Mouse (Mus musculus) thymus, adult 2 months (tissue): ENCODE results near the gene C8a. TPM values are rescaled to one million over a fixed set of nuclear protein-coding genes. Genes with fewer than 3 reads are reported as not detected.

ENCODE experiments used
- DNase-seq: peaks from one replicate; pipeline ENCODE4 v3.0.0; 2021
- H3K27ac ChIP-seq: fragments of 200-500 bp; 2 replicates; pipeline ENCODE4 v1.5.1; 2012; ENCODE audit warnings: low read length, control low read depth; ENCODE audit not compliant: control insufficient read depth, insufficient read depth
- H3K27me3 ChIP-seq: fragments of 200-500 bp; 2 replicates; pipeline ENCODE4 v1.6.1; 2012; ENCODE audit warnings: mild to moderate bottlenecking, low read length, moderate library complexity, mixed read lengths; ENCODE audit not compliant: control insufficient read depth, insufficient read depth
- H3K36me3 ChIP-seq: fragments of 200-500 bp; 2 replicates; pipeline ENCODE4 v1.6.1; 2012; ENCODE audit warnings: mild to moderate bottlenecking, low read length, moderate library complexity; ENCODE audit not compliant: control insufficient read depth, insufficient read depth
- H3K4me1 ChIP-seq: fragments of 200-500 bp; replicated peaks from 2 replicates; pipeline ENCODE4 v1.6.1; 2012; ENCODE audit warnings: low read length; ENCODE audit not compliant: control insufficient read depth, insufficient read depth
- H3K4me3 ChIP-seq: fragments of 200-500 bp; 2 replicates; pipeline ENCODE4 v1.5.1; 2012; ENCODE audit warnings: mild to moderate bottlenecking, low read length, control low read depth, moderate library complexity; ENCODE audit not compliant: control insufficient read depth, insufficient read depth
- CTCF ChIP-seq: fragments of 200-500 bp; IDR thresholded peaks from 2 replicates; pipeline ENCODE4 v1.5.1; 2012; ENCODE audit warnings: mild to moderate bottlenecking, control low read depth, low read length, moderate library complexity, borderline replicate concordance; ENCODE audit not compliant: control insufficient read depth, poor library complexity, insufficient read depth; ENCODE audit errors: extremely low read depth
- POLR2A ChIP-seq: fragments of 200-500 bp; IDR thresholded peaks from 2 replicates; pipeline ENCODE4 v1.6.1; 2012; ENCODE audit warnings: mild to moderate bottlenecking, low read length, control low read depth, moderate library complexity; ENCODE audit not compliant: control insufficient read depth, poor library complexity, insufficient read depth; ENCODE audit errors: extremely low read depth
- WGBS: fragments of 180-500 bp; shearing (Covaris S2); methylation state at CpG from one replicate; pipeline ENCODE4 v1.1.7; 2018; 5-methylcytosine and 5-hydroxymethylcytosine counted together
- polyA plus RNA-seq: library from polyadenylated mRNA; depleted of rRNA; stranded (reverse); fragments of >200 nt; gene quantifications from 2 replicates; pipeline ENCODE4 v1.2.3, GENCODE M21; 2012

The C8a gene
- polyA plus RNA-seq, 1 experiment: not detected

DNA sequence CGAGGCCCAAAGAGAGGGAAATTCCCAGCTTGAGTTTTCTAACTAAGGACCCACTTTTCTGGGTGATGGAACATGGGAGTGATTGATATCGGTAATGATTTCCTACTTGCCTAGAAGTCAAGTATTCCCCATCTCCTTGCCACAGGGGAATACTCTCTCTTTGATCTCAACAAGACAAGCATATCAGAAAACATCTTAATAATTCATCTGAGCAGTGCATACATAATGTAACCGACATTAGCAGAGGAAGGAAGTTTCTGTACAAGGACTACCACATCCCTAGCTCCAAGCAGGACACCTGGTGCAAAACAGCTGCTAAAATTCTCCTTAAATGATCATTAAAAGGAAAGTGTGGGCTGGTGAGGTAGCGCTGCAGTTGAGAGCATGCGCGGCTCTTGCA is 28.9 kb upstream of the C8a start:
- DNase-seq: no peak

DNA sequence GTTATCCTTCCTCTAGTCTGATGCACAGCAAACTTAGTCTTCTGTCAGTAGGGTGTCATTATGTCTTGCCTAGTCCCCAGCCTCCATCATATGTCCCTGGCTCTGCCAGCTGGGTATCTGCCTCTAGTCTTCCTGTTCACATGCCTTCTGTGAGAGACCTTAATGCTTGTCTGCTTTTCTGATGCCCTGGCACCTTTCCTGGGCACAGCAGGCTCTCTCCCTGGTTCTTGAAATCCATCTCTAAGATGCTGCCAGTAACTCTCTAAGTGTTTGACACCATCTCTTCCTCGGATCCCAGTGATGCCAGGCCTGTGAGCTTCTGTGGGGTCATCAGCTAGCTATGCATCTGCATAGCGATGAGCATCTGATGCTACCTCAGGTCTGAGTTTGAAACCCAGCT is 26.6 kb upstream of the C8a start:
- DNase-seq: no peak
- TF ChIP-seq CTCF: no peak
- TF ChIP-seq POLR2A: no peak
- H3K4me1 ChIP-seq: no peaks in the 10 kb centered on the region
- H3K4me3 ChIP-seq: no peak overlapping the region
- no peaks in the 10 kb centered on the region for H3K36me3 ChIP-seq
- 80% methylated on average over 2 of the region's 2 CpGs for WGBS
- H3K27ac ChIP-seq: no peak overlapping the region
- no peaks in the 10 kb centered on the region for H3K27me3 ChIP-seq

More for the DNA sequence above, 28.9 kb upstream of the C8a start:
- no peaks in the 10 kb centered on the region for H3K4me1 ChIP-seq
- H3K36me3 ChIP-seq: no peaks in the 10 kb centered on the region
- no peak overlapping the region for H3K4me3 ChIP-seq
- H3K27me3 ChIP-seq: no peaks in the 10 kb centered on the region
- no peak overlapping the region for H3K27ac ChIP-seq
- TF ChIP-seq POLR2A (no peak), CTCF (no peak)
- WGBS: 90% methylated on average over 6 of the region's 6 CpGs

DNA sequence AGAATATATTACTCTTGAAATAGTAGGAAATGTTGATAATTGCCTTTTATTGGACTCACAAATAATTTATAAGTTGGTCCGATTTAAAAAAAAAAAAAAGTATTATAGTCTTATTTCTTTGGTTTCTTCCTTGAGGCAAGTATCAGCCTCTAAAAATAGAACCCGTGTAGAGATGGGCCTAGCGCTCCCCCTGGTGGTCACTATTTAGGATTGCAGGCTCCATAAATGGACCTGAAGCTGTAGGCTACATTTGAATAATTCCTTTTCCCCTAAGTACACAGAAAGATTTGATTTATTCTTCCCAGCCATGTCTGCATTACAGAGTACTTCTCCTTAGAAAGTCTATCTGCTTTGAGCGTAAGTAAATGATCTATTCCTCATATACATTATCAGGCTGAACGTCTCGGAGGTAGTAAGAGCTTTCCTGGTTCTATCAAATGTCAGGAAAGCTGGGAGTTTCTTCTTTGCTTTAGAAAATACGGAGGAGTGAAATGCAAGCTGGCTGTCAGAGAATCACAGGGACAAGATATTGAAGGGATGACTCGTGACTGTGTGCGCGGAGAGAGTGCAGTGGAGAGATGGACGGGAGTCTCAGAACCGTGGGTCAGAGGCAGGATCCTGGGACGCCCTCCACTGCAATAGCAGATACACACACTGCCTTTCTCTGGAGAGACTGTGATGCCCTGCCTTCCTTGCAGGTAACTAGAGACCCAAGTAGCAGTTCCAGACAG is 18.0 kb upstream of the C8a start:
- H3K4me3 ChIP-seq: no peak overlapping the region

GRCm38 (mm10) chr4:104893588-104893987 is 17.4 kb upstream of the C8a start:
- no peaks in the 10 kb centered on the region for H3K27me3 ChIP-seq
- TF ChIP-seq CTCF: no peak
- no peak for TF ChIP-seq POLR2A
- H3K4me3 ChIP-seq: no peak overlapping the region
- H3K27ac ChIP-seq: no peak overlapping the region
- WGBS: 81% methylated on average over 5 of the region's 5 CpGs
- no peaks in the 10 kb centered on the region for H3K36me3 ChIP-seq
- no peak for DNase-seq
- no peaks in the 10 kb centered on the region for H3K4me1 ChIP-seq

More for the DNA sequence above, 18.0 kb upstream of the C8a start:
- Histone ChIP-seq H3K36me3 (no peaks in the 10 kb centered on the region), H3K4me1 (no peaks in the 10 kb centered on the region), H3K27ac (no peak overlapping the region), H3K27me3 (no peaks in the 10 kb centered on the region)
- peak; percentile 14 for DNase-seq
- no peak for TF ChIP-seq POLR2A
- no peak for TF ChIP-seq CTCF
- 61% methylated on average over 13 of the region's 13 CpGs for WGBS

DNA sequence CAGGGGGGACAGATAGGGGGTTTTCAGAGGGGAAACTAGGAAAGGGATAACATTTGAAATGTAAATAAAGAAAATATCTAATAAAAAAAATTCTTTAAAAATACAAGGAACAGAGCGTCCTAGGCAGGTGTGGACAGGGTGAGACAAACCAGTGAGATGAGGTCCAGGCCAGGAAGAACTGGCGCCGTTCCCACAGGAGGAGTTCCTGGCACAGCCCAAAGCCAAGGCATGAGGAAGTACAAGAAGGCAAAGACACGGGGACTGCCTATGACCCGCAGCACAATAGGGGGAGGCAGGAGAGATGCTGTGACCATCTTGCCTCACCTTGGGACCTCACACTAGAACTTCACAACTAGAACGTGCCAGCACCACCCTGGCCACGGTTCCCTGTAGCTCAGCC is 15.5 kb upstream of the C8a start:
- WGBS: 66% methylated on average over 7 of the region's 7 CpGs
- Histone ChIP-seq H3K4me1 (no peaks in the 10 kb centered on the region), H3K4me3 (no peak overlapping the region), H3K27ac (no peak overlapping the region), H3K27me3 (no peaks in the 10 kb centered on the region), H3K36me3 (no peaks in the 10 kb centered on the region)
- DNase-seq: no peak
- TF ChIP-seq POLR2A: no peak
- TF ChIP-seq CTCF: no peak

GRCm38 (mm10) chr4:104888499-104889262 is 12.5 kb upstream of the C8a start:
- TF ChIP-seq CTCF (no peak), POLR2A (no peak)
- no peak overlapping the region for H3K27ac ChIP-seq
- H3K36me3 ChIP-seq: no peaks in the 10 kb centered on the region
- DNase-seq: no peak
- WGBS: 77% methylated on average over 9 of the region's 9 CpGs
- H3K4me3 ChIP-seq: no peak overlapping the region
- no peaks in the 10 kb centered on the region for H3K4me1 ChIP-seq
- no peaks in the 10 kb centered on the region for H3K27me3 ChIP-seq

DNA sequence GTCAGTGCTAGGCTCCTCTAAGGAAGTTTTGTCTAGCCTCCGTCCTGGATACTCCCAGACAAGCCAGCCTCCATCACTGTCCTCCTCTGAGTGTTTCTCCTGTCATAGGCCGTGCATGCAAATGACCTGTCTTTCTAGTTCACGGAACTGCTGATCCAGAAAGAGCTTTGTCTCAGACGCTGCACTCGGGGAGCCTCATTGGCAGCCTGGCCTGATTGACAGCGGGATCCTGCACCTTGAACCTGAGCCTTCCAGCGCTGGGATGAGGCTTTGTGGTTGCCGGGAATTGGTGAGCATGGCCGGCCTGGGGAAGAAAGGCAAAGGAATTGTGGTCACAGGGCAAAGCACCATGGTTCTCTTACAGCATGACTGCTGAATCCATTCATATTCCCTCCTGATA is 11.3 kb upstream of the C8a start:
- no peak for DNase-seq
- 79% methylated on average over 9 of the region's 9 CpGs for WGBS
- H3K27me3 ChIP-seq: no peaks in the 10 kb centered on the region
- no peak overlapping the region for H3K4me3 ChIP-seq
- H3K36me3 ChIP-seq: no peaks in the 10 kb centered on the region
- H3K27ac ChIP-seq: no peak overlapping the region
- H3K4me1 ChIP-seq: no peaks in the 10 kb centered on the region
- TF ChIP-seq POLR2A: no peak
- no peak for TF ChIP-seq CTCF
